Mouse (Mus musculus): Measurements from ENCODE around the gene Efcab3.

DNA sequence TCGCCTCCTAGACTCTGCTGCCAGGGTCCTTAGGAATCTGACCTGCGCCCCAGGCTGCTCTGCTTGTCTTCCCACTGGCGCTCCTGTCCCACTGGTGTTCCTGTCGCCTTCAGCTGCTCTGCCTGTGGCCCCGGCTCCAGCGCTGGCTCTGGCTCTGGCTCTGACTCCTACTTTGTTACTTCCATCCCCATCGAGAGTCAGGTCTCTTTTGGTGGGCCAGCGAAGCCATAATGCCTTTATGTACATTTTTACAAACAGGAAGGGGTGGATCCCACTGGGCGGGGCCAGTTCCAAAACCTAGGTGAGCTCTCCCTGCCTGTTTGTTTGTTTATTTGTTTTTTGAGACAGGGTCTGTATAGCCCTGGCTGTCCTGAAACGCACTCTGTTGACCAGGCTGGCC, 103.4 kb downstream of the Efcab3 start:
- TF ChIP-seq CTCF (IDR thresholded peaks at IDR 0.05; ENCODE audit: low read depth) (no peak), EP300 (IDR thresholded peaks at IDR 0.05; ENCODE audit: low read depth) (no peak)

Data from liver, embryonic 14.5 days (tissue).